ENCODE assay signal across 15 mouse cellular contexts in genomic region chr5:131088866-131089265, GRCm38 (mm10).
DNase-seq lines count a peak whose midpoint lies in the region; ATAC-seq and TF ChIP-seq lines count a peak whose summit lies in the region.
"Had no signal": no experiment of that assay in that cellular context is flagged by ENCODE, and none has a peak within 500 bp of the region (broad histone marks: within the 10 kb centered on the region; RNA-seq: fewer than 3 reads in every experiment).

No protein-coding gene starts in this region.

- no peak overlapping the region for H3K9ac ChIP-seq in forebrain, embryonic 11.5 days (ENCODE audit: low read length)
- no peak overlapping the region for H3K9ac ChIP-seq in lung, embryonic 14.5 days
- H3K9ac ChIP-seq in embryonic facial prominence, embryonic 12.5 days: no peak overlapping the region
- H3K9ac ChIP-seq in limb, embryonic 15.5 days: no peak overlapping the region
- H3K9ac ChIP-seq: liver, embryonic 14.5 days had no signal

- no peak for TF ChIP-seq CTCF in lung, embryonic 14.5 days (IDR thresholded peaks at IDR 0.05; ENCODE audit: low read depth)

- peaks cover 3% of the 10 kb centered on the region; the same call in 1 of the 2 replicates for H3K4me1 ChIP-seq in forebrain, embryonic 10.5 days
- no peaks in the 10 kb centered on the region for H3K4me1 ChIP-seq in forebrain, embryonic 11.5 days (replicated peaks; ENCODE audit: control insufficient read depth, insufficient read depth, low read length)
- H3K4me1 ChIP-seq in lung, embryonic 14.5 days (ENCODE audit: insufficient read depth): no peaks in the 10 kb centered on the region
- 0 out of 2 replicates have a peak, but pooled peaks cover 3% of the 10 kb centered on the region for H3K4me1 ChIP-seq in embryonic facial prominence, embryonic 12.5 days
- H3K4me1 ChIP-seq in limb, embryonic 15.5 days: peaks cover 2% of the 10 kb centered on the region; the same call in 1 of the 2 replicates

- H3K9me3 ChIP-seq in forebrain, embryonic 10.5 days: no peaks in the 10 kb centered on the region
- no peaks in the 10 kb centered on the region for H3K9me3 ChIP-seq in forebrain, embryonic 11.5 days (ENCODE audit: control insufficient read depth, low read length)
- no peaks in the 10 kb centered on the region for H3K9me3 ChIP-seq in lung, embryonic 14.5 days (ENCODE audit: low read depth, low read length)
- H3K9me3 ChIP-seq in embryonic facial prominence, embryonic 12.5 days: no peaks in the 10 kb centered on the region
- no peaks in the 10 kb centered on the region for H3K9me3 ChIP-seq in limb, embryonic 15.5 days

- no peaks in the 10 kb centered on the region for H3K36me3 ChIP-seq in forebrain, embryonic 10.5 days (replicated peaks)
- no peaks in the 10 kb centered on the region for H3K36me3 ChIP-seq in forebrain, embryonic 11.5 days (ENCODE audit: control insufficient read depth, insufficient read depth, low read length)
- H3K36me3 ChIP-seq in lung, embryonic 14.5 days (ENCODE audit: insufficient read depth): no peaks in the 10 kb centered on the region
- no peaks in the 10 kb centered on the region for H3K36me3 ChIP-seq in embryonic facial prominence, embryonic 12.5 days
- no peaks in the 10 kb centered on the region for H3K36me3 ChIP-seq in limb, embryonic 15.5 days

- no peaks in the 10 kb centered on the region for H3K27me3 ChIP-seq in forebrain, embryonic 10.5 days (ENCODE audit: poor library complexity, severe bottlenecking)
- no peaks in the 10 kb centered on the region for H3K27me3 ChIP-seq in forebrain, embryonic 11.5 days (ENCODE audit: control insufficient read depth, insufficient read depth, low read length)
- no peaks in the 10 kb centered on the region for H3K27me3 ChIP-seq in lung, embryonic 14.5 days (ENCODE audit: insufficient read depth, low read length)
- H3K27me3 ChIP-seq in embryonic facial prominence, embryonic 12.5 days: no peaks in the 10 kb centered on the region
- no peaks in the 10 kb centered on the region for H3K27me3 ChIP-seq in limb, embryonic 15.5 days

- no peak for ATAC-seq in forebrain, embryonic 11.5 days (replicated peaks; ENCODE audit: low FRiP score)
- peak; percentile 77; the same call in 1 of the 2 replicates for ATAC-seq in lung, embryonic 14.5 days (ENCODE audit: insufficient read depth)
- no peak; the same call in 1 of the 2 replicates for ATAC-seq in embryonic facial prominence, embryonic 12.5 days (ENCODE audit: insufficient number of reproducible peaks, insufficient read depth, low FRiP score, low TSS enrichment)
- 0 out of 2 replicates have a peak, but pooled peaks have one; percentile 44 for ATAC-seq in limb, embryonic 15.5 days (ENCODE audit: insufficient number of reproducible peaks, low FRiP score, low TSS enrichment, low read depth)
- ATAC-seq: forebrain, embryonic 16.5 days; hindbrain, embryonic 16.5 days had no signal

- 0 out of 2 replicates have a peak overlapping the region, but pooled peaks have one; percentile 2 for H3K27ac ChIP-seq in forebrain, embryonic 10.5 days
- no peak overlapping the region; the same call in 1 of the 2 replicates for H3K27ac ChIP-seq in forebrain, embryonic 11.5 days (ENCODE audit: low read depth, low read length)
- H3K27ac ChIP-seq in lung, embryonic 14.5 days (ENCODE audit: low read depth): no peak overlapping the region
- peak overlapping the region; percentile 17; the same call in 1 of the 2 replicates for H3K27ac ChIP-seq in embryonic facial prominence, embryonic 12.5 days
- no peak overlapping the region for H3K27ac ChIP-seq in limb, embryonic 15.5 days
- H3K27ac ChIP-seq: liver, embryonic 14.5 days had no signal

- no peak overlapping the region for H3K4me3 ChIP-seq in forebrain, embryonic 10.5 days
- no peak overlapping the region for H3K4me3 ChIP-seq in forebrain, embryonic 11.5 days (ENCODE audit: low read depth, low read length)
- no peak overlapping the region for H3K4me3 ChIP-seq in lung, embryonic 14.5 days (ENCODE audit: low read depth, low read length)
- no peak overlapping the region for H3K4me3 ChIP-seq in embryonic facial prominence, embryonic 12.5 days
- H3K4me3 ChIP-seq in limb, embryonic 15.5 days: no peak overlapping the region

- no peak overlapping the region for H3K4me2 ChIP-seq in forebrain, embryonic 11.5 days (ENCODE audit: low read depth, low read length, severe bottlenecking)
- H3K4me2 ChIP-seq in lung, embryonic 14.5 days: peak overlapping the region; percentile 38
- H3K4me2 ChIP-seq in embryonic facial prominence, embryonic 12.5 days (replicated peaks): no peak overlapping the region
- H3K4me2 ChIP-seq in limb, embryonic 15.5 days: no peak overlapping the region

- 85% methylated on average over 11 of the region's 11 CpGs for WGBS in forebrain, embryonic 10.5 days
- 81% methylated on average over 11 of the region's 11 CpGs for whole genome bisulfite sequencing in forebrain, embryonic 11.5 days
- WGBS in lung, embryonic 14.5 days: 22% methylated on average over 11 of the region's 11 CpGs
- 44% methylated on average over 11 of the region's 11 CpGs for WGBS in embryonic facial prominence, embryonic 12.5 days
- WGBS in limb, embryonic 15.5 days: 37% methylated on average over 11 of the region's 11 CpGs

- no peak for DNase-seq in forebrain, embryonic 10.5 days (ENCODE audit: extremely low spot score, low spot score)
- DNase-seq in forebrain, embryonic 11.5 days (ENCODE audit: low spot score): no peak
- peak; percentile 76 for DNase-seq in lung, embryonic 14.5 days
- no peak for DNase-seq in lung, postnatal 25 days (ENCODE audit: low spot score)
- DNase-seq in gastrocnemius, adult 18-20 months (ENCODE audit: low spot score): no peak
- no peak for DNase-seq in T-cell, adult 2 months (ENCODE audit: low spot score)
- DNase-seq: cerebellum, adult 11-12 months; gastrocnemius, postnatal 36 days; spleen, adult 18-20 months; thymus, adult 18-20 months had no signal

Comparison
In these comparisons a context has a peak if more than half of its experiments do, and no peak if none do; other contexts are left out.
1. H3K27ac ChIP-seq: peak in forebrain, embryonic 10.5 days (single experiment) and embryonic facial prominence, embryonic 12.5 days (single experiment); none in forebrain, embryonic 11.5 days (single experiment), lung, embryonic 14.5 days (single experiment) and limb, embryonic 15.5 days (single experiment).
2. ATAC-seq: peak in lung, embryonic 14.5 days (single experiment) and limb, embryonic 15.5 days (single experiment); none in forebrain, embryonic 11.5 days (single experiment) and embryonic facial prominence, embryonic 12.5 days (single experiment).